Mouse (Mus musculus): ENCODE measurements around the gene Nit1. TPM values are rescaled to one million over a fixed set of nuclear protein-coding genes. Genes with fewer than 3 reads are reported as not detected.

Gene Nit1
- total RNA-seq, 4 experiments from 2014 or later = 25.6 to 30.3 (median 29.0) TPM

GRCm38 (mm10) chr1:171294298-171295062 is 51.0 kb downstream of the Nit1 start, which contains the start of gene Ufc1:
Gene Ufc1 (minus strand): TSS chr1:171295024.
- peak; percentile 71 to 77 for DNase-seq (ENCODE audit: low spot score in 2 of 2)

GRCm38 (mm10) chr1:171293906-171294297 is 51.5 kb downstream of the Nit1 start:
- no peak for DNase-seq (ENCODE audit: low spot score in 2 of 2)

GRCm38 (mm10) chr1:171293351-171293750 is 52.1 kb downstream of the Nit1 start:
- no peak for DNase-seq (ENCODE audit: low spot score in 2 of 2)

GRCm38 (mm10) chr1:171288328-171288727 is 57.1 kb downstream of the Nit1 start:
- DNase-seq (ENCODE audit: low spot score in 2 of 2) = no peak

Other genes starting within 250 kb of the Nit1 start
- gene Cfap126, start 231.7 kb downstream of the Nit1 start, total RNA-seq (2022) = 1 to 10 TPM in 3 of 4 experiments, under 1 TPM in 1; 0.56 to 1.3 (median 1.2) TPM
- gene Sdhc, start 195.0 kb downstream of the Nit1 start, total RNA-seq (2022) = 100 to 1,000 TPM; 597 to 760 (median 703) TPM
- gene Mpz, start 194.9 kb downstream of the Nit1 start, total RNA-seq (2022) = 10 to 100 TPM in 3 of 4 experiments, 1 to 10 TPM in 1; 5.2 to 26.1 (median 16.9) TPM
- gene Pcp4l1, start 149.4 kb downstream of the Nit1 start, total RNA-seq (2022) = 10 to 100 TPM; 40.2 to 94.7 (median 71.0) TPM
- gene Nr1i3, start 131.7 kb downstream of the Nit1 start, total RNA-seq (2022) = under 1 TPM in 1 of 4 experiments, not detected in 3; 0.21 TPM
- gene Tomm40l, start 123.1 kb downstream of the Nit1 start, total RNA-seq (2022) = 10 to 100 TPM; 46.4 to 50.9 (median 50.4) TPM
- gene Apoa2, start 120.6 kb downstream of the Nit1 start, total RNA-seq (2022) = 1 to 10 TPM in 2 of 4 experiments, not detected in 2; 1.5 to 6.1 TPM
- gene Fcer1g, start 111.3 kb downstream of the Nit1 start, total RNA-seq (2022) = 1 to 10 TPM in 3 of 4 experiments, under 1 TPM in 1; 0.85 to 3.1 (median 2.3) TPM
- gene Adamts4, start 95.2 kb downstream of the Nit1 start, total RNA-seq (2022) = under 1 TPM in 2 of 4 experiments, not detected in 2; 0.09 to 0.36 TPM
- 100 to 1,000 TPM; 830 to 997 (median 868) TPM for gene Ndufs2, start 94.3 kb downstream of the Nit1 start, total RNA-seq (2022)
- gene B4galt3, start 75.3 kb downstream of the Nit1 start, total RNA-seq (2022) = 10 to 100 TPM in 2 of 4 experiments, 1 to 10 TPM in 2; 8.7 to 14.1 (median 10.9) TPM
- 10 to 100 TPM in 2 of 4 experiments, 1 to 10 TPM in 2; 7.3 to 10.7 (median 9.0) TPM for gene Ppox, start 64.5 kb downstream of the Nit1 start, total RNA-seq (2022)
- gene Usp21, start 57.7 kb downstream of the Nit1 start, total RNA-seq (2022) = 10 to 100 TPM; 15.3 to 19.3 (median 16.2) TPM
- 100 to 1,000 TPM; 102 to 110 (median 106) TPM for gene Ufc1, start 50.6 kb downstream of the Nit1 start, total RNA-seq (2022)
- 10 to 100 TPM; 31.9 to 39.7 (median 37.3) TPM for gene Dedd, start 16.5 kb downstream of the Nit1 start, total RNA-seq (2022)
- gene Pfdn2, start within 50 bp of the Nit1 start, total RNA-seq (2022) = 100 to 1,000 TPM in 2 of 4 experiments, 10 to 100 TPM in 2; 46.7 to 104 (median 77.5) TPM
- gene Klhdc9, start 15.2 kb upstream of the Nit1 start, total RNA-seq (2022) = not detected
- not detected for gene Nectin4, start 24.5 kb upstream of the Nit1 start, total RNA-seq (2022)
- under 1 TPM; 0.34 to 0.63 (median 0.44) TPM for gene Arhgap30, start 43.3 kb upstream of the Nit1 start, total RNA-seq (2022)
- 10 to 100 TPM; 29.3 to 35.5 (median 33.0) TPM for gene Usf1, start 65.7 kb upstream of the Nit1 start, total RNA-seq (2022)
- gene Tstd1, start 73.2 kb upstream of the Nit1 start, total RNA-seq (2022) = under 1 TPM in 2 of 4 experiments, not detected in 2; 0.51 to 0.58 TPM
- gene F11r, start 91.9 kb upstream of the Nit1 start, total RNA-seq (2022) = 1 to 10 TPM; 3.6 to 5.9 (median 4.2) TPM
- gene Alyref2, start 157.8 kb upstream of the Nit1 start, total RNA-seq (2022) = 1 to 10 TPM in 3 of 4 experiments, under 1 TPM in 1; 0.90 to 1.3 (median 1.2) TPM
- not detected for gene Itln1, start 189.6 kb upstream of the Nit1 start, total RNA-seq (2022)
- gene Cd244a, start 213.5 kb upstream of the Nit1 start, total RNA-seq (2022) = under 1 TPM in 1 of 4 experiments, not detected in 3; 0.19 TPM

Measured in gastrocnemius, adult 8-10 months (tissue).